Mouse (Mus musculus) MEL (cell line): ENCODE results near the gene Cbr4.
A peak's percentile ranks its signal among the peaks of the same experiment; 100 is the strongest.

Experiments
- CHD2 ChIP-seq: IDR thresholded peaks from 2 replicates; pipeline ENCODE4 v1.6.1; 2011; ENCODE audit warnings: low read length, improper control_type of control experiment
- CTCF ChIP-seq, 3 experiments: IDR thresholded peaks in 2 of 3; conservative IDR thresholded peaks in 1 of 3; 2 replicates each; pipeline ENCODE4 v1.5.1; 2011 to 2012; ENCODE audit warnings: low read length in 3 of 3, low read depth in 2 of 3, mild to moderate bottlenecking in 2 of 3, improper control_type of control experiment in 1 of 3, inconsistent platforms in 1 of 3, mixed read lengths in 1 of 3, moderate library complexity in 1 of 3; ENCODE audit not compliant: control insufficient read depth in 1 of 3, insufficient read depth in 1 of 3, poor library complexity in 1 of 3, severe bottlenecking in 1 of 3
- ETS1 ChIP-seq: IDR thresholded peaks from 2 replicates; pipeline ENCODE4 v1.6.1; 2012; ENCODE audit warnings: low read depth, mild to moderate bottlenecking, inconsistent platforms, low read length, improper control_type of control experiment, moderate library complexity
- GATA1 ChIP-seq: IDR thresholded peaks from 2 replicates; pipeline ENCODE4 v1.6.1; 2011; ENCODE audit warnings: low read depth, low read length, improper control_type of control experiment
- MAX ChIP-seq: IDR thresholded peaks from 2 replicates; pipeline ENCODE4 v1.6.1; 2011; ENCODE audit warnings: low read length, improper control_type of control experiment
- NRF1 ChIP-seq: IDR thresholded peaks from 2 replicates; pipeline ENCODE4 v1.6.1; 2014; ENCODE audit warnings: low read depth, mild to moderate bottlenecking, inconsistent platforms, low read length, improper control_type of control experiment, moderate library complexity; ENCODE audit not compliant: poor library complexity, insufficient read depth, severe bottlenecking
- POLR2A ChIP-seq, 2 experiments: IDR thresholded peaks; 2 replicates each; pipeline ENCODE4 v1.6.1; 2011 to 2012; ENCODE audit warnings: low read length in 2 of 2, mild to moderate bottlenecking in 2 of 2, control low read depth in 1 of 2, improper control_type of control experiment in 1 of 2, low read depth in 1 of 2, moderate library complexity in 1 of 2; ENCODE audit not compliant: control insufficient read depth in 1 of 2, insufficient read depth in 1 of 2, poor library complexity in 1 of 2
- POLR2AphosphoS2 ChIP-seq: IDR thresholded peaks from 2 replicates; pipeline ENCODE4 v1.6.1; 2011; ENCODE audit warnings: low read length, improper control_type of control experiment
- RAD21 ChIP-seq: IDR thresholded peaks from 2 replicates; pipeline ENCODE4 v1.6.1; 2011; ENCODE audit warnings: mild to moderate bottlenecking, low read depth, low read length, improper control_type of control experiment
- TAL1 ChIP-seq: IDR thresholded peaks from 2 replicates; pipeline ENCODE4 v1.6.1; 2012; ENCODE audit warnings: mild to moderate bottlenecking, inconsistent platforms, low read length, moderate library complexity, mixed read lengths
- USF1 ChIP-seq: IDR thresholded peaks from 2 replicates; pipeline ENCODE4 v1.6.1; 2014; ENCODE audit warnings: low read depth, mild to moderate bottlenecking, inconsistent platforms, low read length, improper control_type of control experiment, moderate library complexity

- TF ChIP-seq POLR2AphosphoS2, result no peak
- TF ChIP-seq RAD21, result peak; percentile 89
- no peak for TF ChIP-seq TAL1
- TF ChIP-seq MAX, result no peak
- no peak for TF ChIP-seq USF1
- TF ChIP-seq POLR2A (IDR thresholded peaks at IDR 0.05; ENCODE audit: control insufficient read depth in 1 of 2, insufficient read depth in 1 of 2, low read depth in 1 of 2, low read length in 2 of 2, poor library complexity in 1 of 2), result no peak
- no peak for TF ChIP-seq GATA1
- peak in 2 of 3 experiments; percentile 99; a peak in 5 of 6 replicates for TF ChIP-seq CTCF (IDR thresholded peaks at IDR 0.05 in 2 of 3, conservative IDR thresholded peaks at IDR 0.05 in 1 of 3; ENCODE audit: control insufficient read depth in 1 of 3, insufficient read depth in 1 of 3, low read depth in 2 of 3, low read length in 3 of 3, poor library complexity in 1 of 3, severe bottlenecking in 1 of 3)
- no peak for TF ChIP-seq NRF1
- no peak for TF ChIP-seq ETS1
- no peak for TF ChIP-seq CHD2
Measured at GRCm38 (mm10) chr8:61539828-61540500, 52.4 kb downstream of the Cbr4 start.
